Mouse (Mus musculus): ENCODE measurements around the gene Ajm1. TPM values are rescaled to one million over a fixed set of nuclear protein-coding genes. Genes with fewer than 3 reads are reported as not detected.

Ajm1 gene
- 1 to 10 TPM in 1 of 2 experiments, under 1 TPM in 1; 0.76 to 2.1 TPM for total RNA-seq (2023)

GRCm38 (mm10) chr2:25581294-25581864, at the start of gene Ajm1:
TSS of gene Ajm1 (minus strand) at chr2:25581757.

DNA sequence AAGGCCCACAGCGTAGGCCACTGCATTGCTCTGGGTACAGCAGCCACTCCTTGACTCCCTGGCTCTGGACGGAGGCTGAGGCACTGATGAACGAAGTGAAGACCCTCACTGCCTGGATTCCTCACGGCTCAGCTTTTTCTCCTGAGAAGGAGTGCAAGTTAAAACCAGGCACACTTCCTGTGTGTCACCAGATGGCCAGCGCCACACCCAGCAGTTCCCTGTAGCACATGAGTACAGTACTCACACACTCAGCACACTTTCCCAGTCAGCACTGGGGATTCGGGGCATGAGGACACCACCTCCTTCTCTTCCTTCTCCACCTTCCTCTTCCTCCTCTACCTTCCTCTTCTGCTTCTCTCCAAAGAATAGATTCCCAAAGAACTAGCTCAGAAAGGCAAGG, 46.3 kb upstream of the Ajm1 start, which contains the start of gene Fcna:
Gene Fcna (minus strand): TSS at position 220 of the 400 bp plus-strand sequence.

DNA sequence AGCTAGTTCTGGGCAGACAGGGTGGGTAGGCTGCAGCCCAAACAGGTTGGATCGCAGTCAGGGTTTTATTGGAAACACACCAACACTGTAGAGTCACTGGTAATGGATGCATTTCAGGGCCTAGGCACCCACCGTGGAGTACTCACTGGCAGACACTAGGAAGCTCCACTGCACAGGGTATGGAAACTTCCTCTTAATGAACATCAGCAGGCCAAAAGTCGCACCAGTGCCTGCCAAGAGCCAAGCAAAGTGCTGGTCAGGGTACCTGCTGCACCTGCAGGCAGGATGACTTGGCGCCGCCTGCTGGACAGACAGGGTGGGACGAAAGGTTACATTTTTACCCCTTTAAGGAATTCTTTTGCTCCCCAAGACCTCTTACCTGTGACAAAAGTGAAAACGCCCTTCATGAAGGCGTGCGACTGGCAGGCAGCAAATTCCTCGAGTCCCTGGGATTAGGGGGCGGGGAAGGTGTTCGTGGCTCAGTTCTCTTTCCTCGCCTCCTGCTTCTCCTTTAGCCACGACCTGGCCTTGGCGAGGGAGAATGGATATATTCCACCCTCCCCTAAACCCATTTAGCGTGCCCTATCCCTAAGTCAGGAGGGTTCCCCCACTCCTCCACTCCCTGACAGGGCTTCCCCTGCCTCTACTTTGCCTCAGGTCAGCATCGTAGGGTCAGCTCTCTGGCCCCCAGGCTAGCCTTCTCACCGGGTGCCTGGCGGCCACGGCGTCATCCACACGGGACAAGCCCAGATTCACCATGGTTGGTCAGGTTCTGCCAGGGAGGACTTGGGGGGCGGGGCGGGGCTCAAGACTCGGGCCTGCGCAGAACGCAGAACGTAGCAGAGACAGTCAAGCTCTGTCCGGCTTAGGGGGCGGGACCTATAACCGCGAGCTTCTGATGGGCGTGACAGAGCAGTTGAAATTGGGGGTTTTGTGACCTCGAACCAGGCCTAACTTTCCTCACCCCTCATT, 40.0 kb upstream of the Ajm1 start, which contains the start of gene Tmem141:
Gene Tmem141 (minus strand): TSS at position 777 of the 972 bp plus-strand sequence.

DNA sequence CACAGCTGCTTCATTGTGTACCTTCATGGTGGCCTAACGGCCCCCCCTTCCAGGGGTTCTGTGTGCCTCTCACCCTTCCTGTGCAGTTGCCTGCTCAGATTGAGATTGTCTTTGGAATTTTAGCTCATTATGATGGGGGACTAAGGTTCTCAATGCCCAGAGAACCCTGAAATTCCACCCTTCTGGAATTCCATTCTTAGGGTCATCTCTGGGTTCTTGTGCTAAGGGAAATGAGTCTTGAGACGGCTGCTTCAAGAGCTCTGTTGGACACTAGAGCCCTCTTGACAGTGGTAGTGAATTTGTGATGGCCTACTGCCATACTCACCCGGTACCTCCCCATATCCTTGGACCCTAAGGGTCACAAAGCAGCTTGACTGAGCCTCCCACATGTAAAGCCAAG, 36.0 kb upstream of the Ajm1 start, which contains the start of gene Ccdc183:
Gene Ccdc183 (minus strand): TSS at position 101 of the 400 bp plus-strand sequence.

GRCm38 (mm10) chr2:25607761-25608622, 26.4 kb upstream of the Ajm1 start, which contains the start of gene Rabl6:
TSS of gene Rabl6 (minus strand) at chr2:25608521.

DNA sequence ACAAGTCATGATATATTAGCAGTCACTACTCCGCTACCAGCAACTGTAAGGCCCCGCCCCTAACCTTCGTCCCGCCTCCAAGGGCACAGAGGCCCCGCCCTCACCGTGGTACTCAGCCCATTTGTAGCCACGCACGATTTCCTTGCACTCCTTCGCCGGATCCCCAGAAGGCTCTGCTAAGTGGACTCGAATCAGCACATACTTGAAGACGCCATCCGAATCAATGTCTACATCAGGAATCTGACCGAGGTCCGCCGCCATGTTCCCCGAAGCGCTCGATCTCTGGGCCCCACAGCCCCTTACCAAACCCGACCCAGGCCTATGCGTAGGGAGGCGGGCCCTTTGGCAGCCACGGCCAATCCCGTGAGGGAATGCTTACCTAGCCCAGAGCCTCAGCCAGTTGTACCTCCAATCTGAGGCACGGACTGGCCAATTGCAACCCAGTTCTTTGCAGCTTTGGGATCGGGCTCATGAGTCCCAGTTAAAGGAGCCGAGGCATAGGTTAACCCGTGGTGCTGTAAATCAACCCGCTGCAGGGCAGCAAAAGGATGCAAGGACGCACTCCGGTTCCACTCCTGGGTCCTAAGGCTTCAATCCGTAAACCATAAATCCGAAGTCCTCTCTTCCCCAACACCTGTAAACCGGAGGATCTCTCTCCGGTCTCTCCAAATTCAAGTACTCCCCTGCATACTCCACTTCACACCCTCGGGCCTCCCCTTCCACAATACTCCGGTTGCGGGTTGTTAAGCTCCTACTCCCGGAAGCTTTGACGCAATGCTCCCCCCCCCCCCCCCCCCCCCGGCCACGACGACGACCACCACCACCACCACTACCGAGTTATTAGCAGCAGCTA, 6.8 kb downstream of the Ajm1 start, which contains the start of the genes Mamdc4 and Phpt1:
Gene Mamdc4 (minus strand): TSS at position 267 of the 853 bp plus-strand sequence.
Gene Phpt1 (minus strand): TSS at position 646 of the 853 bp plus-strand sequence.

DNA sequence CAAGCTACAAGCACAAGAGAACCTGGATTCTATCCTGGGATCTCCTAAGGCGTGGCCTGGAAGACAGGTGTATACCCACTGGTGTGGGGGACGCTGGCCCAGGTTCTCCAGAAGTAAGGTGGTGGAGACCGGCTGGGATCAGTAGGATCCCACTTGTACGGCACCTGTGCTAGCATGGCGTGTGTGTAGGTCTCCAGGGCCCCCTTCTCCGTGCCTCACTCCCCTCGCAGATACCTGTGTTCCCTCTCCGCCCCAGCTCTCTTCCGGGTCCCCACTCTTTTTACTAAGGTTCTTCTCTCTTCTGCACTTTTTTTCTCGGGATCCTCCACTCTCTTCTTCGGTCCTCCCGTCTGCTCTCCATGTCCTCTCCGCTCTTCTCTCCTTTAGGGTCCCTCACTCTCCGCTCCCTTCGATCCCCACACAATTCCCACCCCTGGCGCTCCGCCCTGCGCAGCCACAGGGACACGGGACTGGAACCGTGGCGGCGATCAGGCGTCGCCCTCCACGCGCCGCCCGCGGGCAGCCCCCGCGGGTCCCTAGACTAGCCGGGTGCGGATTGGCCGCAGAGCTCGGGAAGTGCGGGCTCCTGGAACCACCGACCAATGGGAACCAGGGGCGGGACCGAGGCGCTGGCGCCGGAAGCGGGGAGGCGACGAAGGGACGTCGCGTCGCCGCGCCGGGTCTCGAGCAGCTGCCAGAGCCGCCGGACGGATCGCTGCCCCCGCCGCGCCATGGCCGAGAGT, 24.2 kb downstream of the Ajm1 start, which contains the start of gene Edf1:
Gene Edf1 (plus strand): TSS at position 627 of the 743 bp plus-strand sequence.

GRCm38 (mm10) chr2:25546811-25547491, 34.6 kb downstream of the Ajm1 start, which contains the start of gene Traf2:
TSS of gene Traf2 (minus strand) at chr2:25546940.

Other genes with a start within 250 kb of the Ajm1 start
- gene Man1b1, start 249.4 kb downstream of the Ajm1 start, total RNA-seq (2023), result 10 to 100 TPM; 46.4 to 46.6 TPM
- gene Dpp7, start 225.4 kb downstream of the Ajm1 start, total RNA-seq (2023), result 10 to 100 TPM; 10.7 to 22.7 TPM
- gene Uap1l1, start 216.1 kb downstream of the Ajm1 start, total RNA-seq (2023), result 10 to 100 TPM in 1 of 2 experiments, 1 to 10 TPM in 1; 8.9 to 12.4 TPM
- gene Sapcd2, start 209.4 kb downstream of the Ajm1 start, total RNA-seq (2023), result 1 to 10 TPM in 1 of 2 experiments, under 1 TPM in 1; 0.39 to 2.7 TPM
- gene Entpd2, start 185.9 kb downstream of the Ajm1 start, total RNA-seq (2023), result not detected
- 1 to 10 TPM; 3.3 to 3.8 TPM for gene Npdc1, start 182.4 kb downstream of the Ajm1 start, total RNA-seq (2023)
- gene Fut7, start 158.5 kb downstream of the Ajm1 start, total RNA-seq (2023), result under 1 TPM; 0.39 to 0.73 TPM
- gene Abca2, start 153.1 kb downstream of the Ajm1 start, total RNA-seq (2023), result 10 to 100 TPM; 82.9 to 83.2 TPM
- gene Clic3, start 124.9 kb downstream of the Ajm1 start, total RNA-seq (2023), result 1 to 10 TPM in 1 of 2 experiments, not detected in 1; 1.4 TPM
- 10 to 100 TPM; 71.5 to 79.3 TPM for gene Paxx, start 120.7 kb downstream of the Ajm1 start, total RNA-seq (2023)
- not detected for gene Ptgds, start 111.7 kb downstream of the Ajm1 start, total RNA-seq (2023)
- gene Lcn12, start 87.8 kb downstream of the Ajm1 start, total RNA-seq (2023), result not detected
- gene Fbxw5, start 81.0 kb downstream of the Ajm1 start, total RNA-seq (2023), result 10 to 100 TPM; 51.3 to 54.9 TPM
- gene C8g, start 80.0 kb downstream of the Ajm1 start, total RNA-seq (2023), result 1 to 10 TPM; 1.0 to 1.3 TPM
- 10 to 100 TPM; 45.3 to 55.1 TPM for gene Traf2, start 34.8 kb downstream of the Ajm1 start, total RNA-seq (2023)
- gene Edf1, start 23.9 kb downstream of the Ajm1 start, total RNA-seq (2023), result 100 to 1,000 TPM; 121 to 134 TPM
- 1 to 10 TPM; 2.2 to 4.3 TPM for gene Mamdc4, start 6.9 kb downstream of the Ajm1 start, total RNA-seq (2023)
- gene Phpt1, start 6.5 kb downstream of the Ajm1 start, total RNA-seq (2023), result 10 to 100 TPM; 22.0 to 26.5 TPM
- gene Rabl6, start 26.8 kb upstream of the Ajm1 start, total RNA-seq (2023), result 100 to 1,000 TPM; 121 to 124 TPM
- not detected for gene Ccdc183, start 35.9 kb upstream of the Ajm1 start, total RNA-seq (2023)
- 1 to 10 TPM in 1 of 2 experiments, not detected in 1; 1.0 TPM for gene Tmem141, start 40.2 kb upstream of the Ajm1 start, total RNA-seq (2023)
- gene Fcna, start 46.3 kb upstream of the Ajm1 start, total RNA-seq (2023), result 1 to 10 TPM; 4.1 to 6.8 TPM
- gene Lcn8, start 71.4 kb upstream of the Ajm1 start, total RNA-seq (2023), result not detected
- not detected for gene Lcn5, start 76.2 kb upstream of the Ajm1 start, total RNA-seq (2023)
- not detected for gene Lcn6, start 95.0 kb upstream of the Ajm1 start, total RNA-seq (2023)
- not detected for gene Lcn10, start 101.0 kb upstream of the Ajm1 start, total RNA-seq (2023)
- not detected for gene Obp2a, start 118.3 kb upstream of the Ajm1 start, total RNA-seq (2023)
- 10 to 100 TPM; 16.3 to 18.4 TPM for gene Bmyc, start 125.0 kb upstream of the Ajm1 start, total RNA-seq (2023)
- gene Obp2b, start 155.3 kb upstream of the Ajm1 start, total RNA-seq (2023), result not detected
- not detected for gene Lcn3, start 183.8 kb upstream of the Ajm1 start, total RNA-seq (2023)
- not detected for gene Lcn11, start 195.3 kb upstream of the Ajm1 start, total RNA-seq (2023)
- not detected for gene Gm13539, start 200.5 kb upstream of the Ajm1 start, total RNA-seq (2023)
- gene Glt6d1, start 234.1 kb upstream of the Ajm1 start, total RNA-seq (2023), result not detected
- gene Lcn9, start 241.4 kb upstream of the Ajm1 start, total RNA-seq (2023), result not detected